Mouse (Mus musculus) c-Kit-positive CD71-positive TER-119-positive erythroid progenitor cells, embryonic 14.5 days (primary cell): ENCODE measurements around the gene Tgm5.
"Not testable (repeated sequence)": the region's sequence is repeated elsewhere in the genome, so short reads cannot be mapped to it uniquely, and the experiment has no call there.

Experiments
- DNase-seq: peaks from one replicate; pipeline ENCODE4 v3.0.0-alpha.2; 2013; ENCODE audit warnings: low spot score

Tgm5 gene

GRCm38 (mm10) chr2:121041098-121041497 lies 44.5 kb downstream of the Tgm5 start:
- peak; percentile 51 for DNase-seq

- no peak for DNase-seq
Measured at GRCm38 (mm10) chr2:121039382-121039781, 46.3 kb downstream of the Tgm5 start.

- not testable (repeated sequence) for DNase-seq
Measured at GRCm38 (mm10) chr2:121038851-121039250, 46.8 kb downstream of the Tgm5 start.

- DNase-seq, result peak; percentile 93
Measured at GRCm38 (mm10) chr2:121036733-121037341, 48.8 kb downstream of the Tgm5 start, which contains the start of gene Epb42. Gene Epb42 (minus strand): TSS chr2:121037072.

- DNase-seq, result no peak
Measured at GRCm38 (mm10) chr2:121022918-121023317, 62.7 kb downstream of the Tgm5 start.

GRCm38 (mm10) chr2:121017151-121017550 lies 68.5 kb downstream of the Tgm5 start:
- DNase-seq, result no peak

GRCm38 (mm10) chr2:121016226-121016625 lies 69.4 kb downstream of the Tgm5 start:
- no peak for DNase-seq

GRCm38 (mm10) chr2:121015507-121015906 lies 70.1 kb downstream of the Tgm5 start:
- no peak for DNase-seq

GRCm38 (mm10) chr2:121012676-121013075 lies 73.0 kb downstream of the Tgm5 start:
- no peak for DNase-seq

GRCm38 (mm10) chr2:121009071-121009677 lies 76.5 kb downstream of the Tgm5 start:
- peak; percentile 12 for DNase-seq

GRCm38 (mm10) chr2:121008664-121009007 lies 77.0 kb downstream of the Tgm5 start:
- peak; percentile 22 for DNase-seq

GRCm38 (mm10) chr2:121007925-121008663 lies 77.5 kb downstream of the Tgm5 start, which contains the start of gene Ccndbp1:
Gene Ccndbp1 (plus strand): TSS chr2:121008403.
- peak; percentile 87 for DNase-seq

GRCm38 (mm10) chr2:121006986-121007385 lies 78.7 kb downstream of the Tgm5 start:
- no peak for DNase-seq

- no peak for DNase-seq
Measured at GRCm38 (mm10) chr2:121004018-121004811, 81.4 kb downstream of the Tgm5 start.

- DNase-seq, result no peak
Measured at GRCm38 (mm10) chr2:121003586-121003985, 82.1 kb downstream of the Tgm5 start.

GRCm38 (mm10) chr2:120998863-120999262 lies 86.8 kb downstream of the Tgm5 start:
- peak; percentile 31 for DNase-seq

- DNase-seq, result not testable (repeated sequence)
Measured at GRCm38 (mm10) chr2:120996607-120997006, 89.0 kb downstream of the Tgm5 start.
